Mouse (Mus musculus) intestine, embryonic 14.5 days (tissue): Measurements from ENCODE around the gene Agpat1. TPM values are rescaled to one million over a fixed set of nuclear protein-coding genes. Genes with fewer than 3 reads are reported as not detected.

ENCODE experiments used
- ATAC-seq: fragments of 200-750 bp; cut with Nextera tagmentation; replicated peaks from 2 replicates; pipeline ENCODE4 v1.8.0; 2017; ENCODE audit warnings: low read depth, moderate number of reproducible peaks, moderate TSS enrichment, moderate library complexity; ENCODE audit not compliant: low FRiP score, low TSS enrichment
- DNase-seq: peaks from one replicate; pipeline ENCODE4 v3.0.0-alpha.2; 2018; ENCODE audit warnings: low spot score
- H3K27ac ChIP-seq: fragments of 300-500 bp; sonication (generic); 2 replicates; pipeline ENCODE4 v1.5.1; 2014; ENCODE audit warnings: low read depth, mild to moderate bottlenecking, control low read depth
- H3K27me3 ChIP-seq: fragments of 300-500 bp; sonication (generic); replicated peaks from 2 replicates; pipeline ENCODE4 v1.6.1; 2014; ENCODE audit warnings: low read length, control low read depth; ENCODE audit not compliant: control insufficient read depth, insufficient read depth
- H3K36me3 ChIP-seq: fragments of 300-500 bp; sonication (generic); 2 replicates; pipeline ENCODE4 v1.6.1; 2014; ENCODE audit warnings: low read length, control low read depth; ENCODE audit not compliant: control insufficient read depth, insufficient read depth
- H3K4me1 ChIP-seq: fragments of 300-500 bp; sonication (generic); replicated peaks from 2 replicates; pipeline ENCODE4 v1.6.1; 2014; ENCODE audit warnings: low read length, control low read depth, mixed read lengths; ENCODE audit not compliant: control insufficient read depth, insufficient read depth
- H3K4me2 ChIP-seq: fragments of 300-500 bp; sonication (generic); 2 replicates; pipeline ENCODE4 v1.6.1; 2014; ENCODE audit warnings: low read length
- H3K4me3 ChIP-seq: fragments of 300-500 bp; sonication (generic); 2 replicates; pipeline ENCODE4 v1.5.1; 2014; ENCODE audit warnings: low read depth, low read length, control low read depth, mixed read lengths
- H3K9ac ChIP-seq: fragments of 300-500 bp; sonication (generic); 2 replicates; pipeline ENCODE4 v1.6.1; 2014; ENCODE audit warnings: mild to moderate bottlenecking, low read length
- H3K9me3 ChIP-seq: fragments of 300-500 bp; sonication (generic); 2 replicates; pipeline ENCODE4 v1.6.1; 2016; ENCODE audit warnings: low read length, control low read depth; ENCODE audit not compliant: control insufficient read depth
- WGBS: fragments of 180-500 bp; shearing (Covaris S2); extraction: QIAGEN DNeasy Blood & Tissue Kit; methylation state at CpG from one replicate; pipeline ENCODE4 v1.1.7; 2014; 5-methylcytosine and 5-hydroxymethylcytosine counted together
- polyA plus RNA-seq: library from polyadenylated mRNA; unstranded; fragments of >200 nt; fragmentation: Nextera tagmentation; extraction: Ambion mirVana; gene quantifications from 2 replicates; pipeline ENCODE4 v1.2.1, GENCODE M21; 2014

The Agpat1 gene
- polyA plus RNA-seq, 1 experiment from 2014 or later, result 62.3 TPM

DNA sequence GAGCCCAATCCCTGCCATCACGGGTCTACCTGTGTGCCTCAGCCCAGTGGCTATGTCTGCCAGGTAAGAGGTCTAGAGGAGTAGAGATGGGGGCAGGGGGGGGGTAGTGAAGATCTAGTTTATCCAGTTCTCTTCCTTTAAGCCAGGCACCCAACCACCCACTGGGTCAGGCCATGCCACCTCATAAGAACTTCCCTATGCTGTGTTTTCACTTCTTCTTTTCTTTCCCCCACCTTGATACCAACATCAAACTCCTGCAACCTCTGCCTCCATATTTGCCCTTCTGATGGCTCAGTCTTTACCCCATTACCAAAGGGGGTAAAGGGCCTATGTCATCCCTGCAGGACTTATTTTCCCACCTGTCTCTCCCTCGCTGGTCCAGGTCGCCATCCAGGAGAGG, 26.0 kb upstream of the Agpat1 start:
- Histone ChIP-seq H3K9me3 (no peaks in the 10 kb centered on the region), H3K27me3 (no peaks in the 10 kb centered on the region), H3K9ac (no peak overlapping the region), H3K4me2 (no peak overlapping the region), H3K4me3 (no peak overlapping the region), H3K27ac (no peak overlapping the region), H3K36me3 (no peaks in the 10 kb centered on the region), H3K4me1 (no peaks in the 10 kb centered on the region)
- no peak for ATAC-seq
- DNase-seq, result no peak
- 88% methylated on average over 3 of the region's 3 CpGs for WGBS

DNA sequence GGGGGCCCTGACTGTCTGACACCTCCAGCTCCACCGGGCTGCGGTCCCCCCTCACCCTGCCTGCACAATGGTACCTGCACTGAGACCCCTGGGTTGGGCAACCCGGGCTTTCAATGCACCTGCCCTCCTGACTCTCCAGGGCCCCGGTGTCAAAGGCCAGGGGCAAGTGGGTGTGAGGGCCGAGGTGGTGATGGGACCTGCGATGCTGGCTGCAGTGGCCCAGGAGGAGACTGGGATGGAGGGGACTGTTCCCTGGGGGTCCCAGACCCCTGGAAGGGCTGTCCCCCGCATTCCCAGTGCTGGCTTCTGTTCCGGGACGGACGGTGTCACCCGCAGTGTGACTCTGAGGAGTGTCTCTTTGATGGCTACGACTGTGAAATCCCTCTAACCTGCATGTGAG, 21.5 kb upstream of the Agpat1 start:
- peaks cover 9% of the 10 kb centered on the region for H3K4me1 ChIP-seq
- H3K9ac ChIP-seq, result no peak overlapping the region
- DNase-seq (no peak), ATAC-seq (no peak)
- H3K4me2 ChIP-seq, result no peak overlapping the region
- no peak overlapping the region for H3K27ac ChIP-seq
- H3K36me3 ChIP-seq, result no peaks in the 10 kb centered on the region
- H3K9me3 ChIP-seq, result no peaks in the 10 kb centered on the region
- WGBS, result 82% methylated on average over 12 of the region's 12 CpGs
- H3K27me3 ChIP-seq, result no peaks in the 10 kb centered on the region
- no peak overlapping the region for H3K4me3 ChIP-seq

DNA sequence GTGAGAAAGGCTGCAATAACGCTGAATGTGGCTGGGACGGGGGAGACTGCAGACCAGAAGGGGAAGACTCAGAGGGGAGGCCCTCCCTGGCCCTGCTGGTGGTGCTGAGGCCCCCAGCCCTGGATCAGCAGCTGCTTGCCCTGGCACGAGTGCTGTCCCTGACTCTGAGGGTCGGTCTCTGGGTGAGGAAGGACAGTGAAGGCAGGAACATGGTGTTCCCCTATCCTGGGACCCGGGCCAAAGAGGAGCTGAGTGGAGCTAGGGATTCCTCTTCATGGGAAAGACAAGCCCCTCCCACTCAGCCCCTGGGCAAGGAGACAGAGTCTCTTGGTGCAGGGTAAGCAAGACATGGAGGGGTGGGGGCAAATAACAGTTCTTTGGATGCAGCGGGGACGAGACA, 20.7 kb upstream of the Agpat1 start:
- Histone ChIP-seq H3K4me3 (no peak overlapping the region), H3K4me2 (no peak overlapping the region), H3K9me3 (no peaks in the 10 kb centered on the region), H3K4me1 (peaks cover 15% of the 10 kb centered on the region), H3K36me3 (no peaks in the 10 kb centered on the region), H3K27ac (no peak overlapping the region), H3K27me3 (no peaks in the 10 kb centered on the region), H3K9ac (no peak overlapping the region)
- WGBS, result 61% methylated on average over 7 of the region's 7 CpGs
- ATAC-seq (no peak), DNase-seq (no peak)

DNA sequence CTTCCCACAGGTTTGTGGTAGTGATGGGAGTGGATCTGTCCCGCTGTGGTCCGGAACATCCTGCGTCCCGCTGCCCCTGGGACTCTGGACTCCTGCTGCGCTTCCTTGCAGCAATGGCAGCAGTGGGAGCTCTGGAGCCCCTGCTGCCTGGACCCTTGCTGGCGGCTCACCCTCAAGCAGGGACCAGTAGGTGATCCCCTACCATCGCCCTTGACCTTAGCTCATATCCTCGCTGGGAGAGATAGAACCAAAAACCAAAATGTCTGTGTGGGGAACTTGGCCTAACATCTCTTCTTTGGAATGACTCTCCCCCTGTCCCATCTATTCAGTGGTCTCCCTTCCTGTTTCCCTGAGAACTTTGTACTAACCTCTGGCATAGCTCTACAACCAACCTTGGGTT, 20.2 kb upstream of the Agpat1 start:
- H3K27me3 ChIP-seq, result no peaks in the 10 kb centered on the region
- no peaks in the 10 kb centered on the region for H3K9me3 ChIP-seq
- H3K27ac ChIP-seq, result no peak overlapping the region
- 87% methylated on average over 8 of the region's 8 CpGs for WGBS
- no peaks in the 10 kb centered on the region for H3K36me3 ChIP-seq
- H3K9ac ChIP-seq, result no peak overlapping the region
- H3K4me3 ChIP-seq, result no peak overlapping the region
- peaks cover 19% of the 10 kb centered on the region for H3K4me1 ChIP-seq
- DNase-seq (no peak), ATAC-seq (no peak)
- H3K4me2 ChIP-seq, result no peak overlapping the region

DNA sequence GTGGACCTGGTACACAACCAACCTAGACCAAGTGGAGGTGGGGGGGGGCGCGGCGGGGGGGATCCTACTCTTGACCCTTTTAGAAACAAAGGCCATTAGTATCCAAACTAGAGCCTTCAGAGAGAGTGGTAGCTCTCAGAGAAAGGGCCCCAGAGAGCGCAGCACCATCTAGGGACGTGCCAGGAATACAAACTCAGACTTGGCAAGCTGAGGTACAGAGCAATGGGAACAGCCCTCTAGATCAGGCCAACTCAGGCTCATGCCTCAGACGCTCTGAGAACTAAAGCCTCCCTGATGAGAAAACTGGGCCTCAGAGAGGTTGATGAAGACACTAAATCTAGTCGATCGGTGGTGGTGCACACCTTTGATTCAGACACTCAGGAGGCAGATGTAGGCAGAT, 18.9 kb upstream of the Agpat1 start:
- WGBS, result 89% methylated on average over 8 of the region's 8 CpGs
- no peak overlapping the region for H3K4me3 ChIP-seq
- no peak for ATAC-seq
- H3K36me3 ChIP-seq, result no peaks in the 10 kb centered on the region
- H3K4me2 ChIP-seq, result no peak overlapping the region
- no peaks in the 10 kb centered on the region for H3K9me3 ChIP-seq
- DNase-seq, result no peak
- no peak overlapping the region for H3K27ac ChIP-seq
- H3K27me3 ChIP-seq, result no peaks in the 10 kb centered on the region
- H3K9ac ChIP-seq, result no peak overlapping the region
- peaks cover 32% of the 10 kb centered on the region for H3K4me1 ChIP-seq

DNA sequence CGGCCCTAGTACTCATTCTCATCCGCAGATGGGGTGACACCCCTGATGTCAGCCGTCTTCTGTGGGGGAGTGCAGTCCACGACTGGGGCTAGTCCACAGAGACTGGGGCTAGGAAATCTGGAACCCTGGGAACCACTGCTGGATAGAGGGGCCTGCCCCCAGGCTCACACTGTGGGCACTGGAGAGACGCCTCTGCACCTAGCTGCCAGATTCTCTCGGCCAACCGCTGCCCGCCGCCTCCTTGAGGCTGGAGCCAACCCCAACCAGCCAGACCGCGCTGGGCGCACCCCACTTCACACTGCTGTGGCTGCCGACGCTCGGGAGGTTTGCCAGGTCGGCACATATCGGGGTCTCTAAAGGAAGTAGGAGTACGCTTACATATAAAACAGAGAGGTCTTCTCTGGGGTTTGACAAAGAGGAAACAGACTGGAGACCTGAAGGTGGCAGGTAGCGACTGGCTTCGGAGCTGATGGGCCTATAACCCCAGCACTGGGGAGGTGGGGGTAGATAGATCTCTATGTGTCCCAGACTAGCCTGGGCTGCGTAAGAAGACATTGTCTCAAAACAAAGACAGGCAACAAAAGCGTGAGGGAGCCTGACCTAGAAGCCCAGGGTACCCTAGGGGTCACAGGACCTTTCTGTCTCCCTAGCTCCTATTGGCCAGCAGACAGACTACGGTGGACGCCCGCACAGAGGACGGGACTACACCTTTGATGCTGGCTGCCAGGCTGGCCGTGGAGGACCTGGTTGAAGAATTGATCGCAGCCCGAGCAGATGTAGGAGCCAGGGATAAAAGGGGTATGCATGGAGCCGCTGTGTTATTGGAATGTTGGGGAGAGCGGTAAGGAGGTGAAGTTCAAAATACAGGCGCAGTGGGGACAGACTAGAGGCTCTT, 17.9 kb upstream of the Agpat1 start:
- no peaks in the 10 kb centered on the region for H3K36me3 ChIP-seq
- H3K4me3 ChIP-seq, result peak overlapping the region; percentile 74
- no peak for DNase-seq
- H3K27me3 ChIP-seq, result no peaks in the 10 kb centered on the region
- H3K4me2 ChIP-seq, result peak overlapping the region; percentile 78
- H3K9ac ChIP-seq, result peak overlapping the region; percentile 88
- peaks cover 42% of the 10 kb centered on the region for H3K4me1 ChIP-seq
- ATAC-seq, result peak; percentile 1; the same call in 1 of the 2 replicates
- H3K9me3 ChIP-seq, result no peaks in the 10 kb centered on the region
- 27% methylated on average over 32 of the region's 32 CpGs for WGBS
- peak overlapping the region; percentile 96 for H3K27ac ChIP-seq

DNA sequence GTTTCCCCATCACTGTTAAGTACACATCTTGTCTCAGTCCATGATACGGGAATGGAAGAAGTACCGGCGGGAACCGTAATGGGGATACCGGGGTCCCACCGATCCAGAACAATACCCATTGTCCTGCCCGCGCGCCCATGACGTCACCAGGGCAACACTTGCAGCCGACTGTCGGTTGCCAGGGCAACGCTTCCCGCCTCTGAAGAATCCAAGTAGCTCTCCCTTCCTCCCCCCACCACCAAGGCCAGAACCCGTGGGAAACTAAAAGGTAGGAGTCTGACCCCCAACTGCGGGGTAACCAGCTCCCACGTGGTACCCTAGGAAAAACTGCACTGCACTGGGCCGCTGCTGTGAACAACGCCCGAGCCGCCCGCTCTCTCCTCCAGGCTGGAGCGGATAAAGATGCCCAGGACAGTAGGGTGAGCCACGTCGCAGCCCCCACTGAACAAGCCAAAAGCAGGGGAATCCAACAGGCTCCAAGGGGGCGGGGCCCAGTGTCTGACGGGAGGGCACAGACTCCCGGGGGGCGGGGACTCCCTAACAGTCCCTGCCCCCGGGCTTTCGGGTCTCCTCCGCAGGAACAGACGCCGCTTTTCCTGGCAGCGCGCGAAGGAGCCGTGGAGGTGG, 17.2 kb upstream of the Agpat1 start:
- H3K27me3 ChIP-seq, result no peaks in the 10 kb centered on the region
- WGBS, result under 1% methylated on average over 38 of the region's 38 CpGs
- peaks cover 47% of the 10 kb centered on the region for H3K4me1 ChIP-seq

DNA sequence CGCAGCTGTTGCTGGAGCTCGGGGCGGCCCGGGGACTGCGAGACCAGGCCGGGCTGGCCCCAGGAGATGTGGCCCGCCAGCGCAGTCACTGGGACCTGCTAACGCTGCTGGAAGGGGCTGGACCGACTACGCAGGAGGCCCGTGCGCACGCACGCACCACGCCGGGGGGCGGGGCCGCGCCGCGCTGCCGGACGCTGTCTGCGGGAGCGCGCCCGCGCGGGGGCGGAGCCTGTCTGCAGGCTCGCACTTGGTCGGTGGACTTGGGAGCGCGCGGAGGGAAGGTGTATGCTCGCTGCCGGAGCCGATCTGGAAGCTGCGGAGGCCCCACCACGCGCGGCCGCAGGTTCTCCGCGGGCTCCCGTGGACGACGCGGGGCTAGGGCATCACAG, 16.6 kb upstream of the Agpat1 start:
- peak; percentile 99 for DNase-seq
- ATAC-seq, result peak; percentile 82
- Histone ChIP-seq H3K27ac (peak overlapping the region; percentile 96), H3K4me2 (peak overlapping the region; percentile 78), H3K36me3 (no peaks in the 10 kb centered on the region), H3K27me3 (no peaks in the 10 kb centered on the region), H3K4me1 (peaks cover 47% of the 10 kb centered on the region), H3K9ac (peak overlapping the region; percentile 88), H3K4me3 (peak overlapping the region; percentile 74), H3K9me3 (no peaks in the 10 kb centered on the region)
- under 1% methylated on average over 49 of the region's 50 CpGs for WGBS

More for the DNA sequence above, 17.2 kb upstream of the Agpat1 start:
- Histone ChIP-seq H3K27ac (peak overlapping the region; percentile 96), H3K36me3 (no peaks in the 10 kb centered on the region), H3K4me3 (peak overlapping the region; percentile 74), H3K9me3 (no peaks in the 10 kb centered on the region), H3K9ac (peak overlapping the region; percentile 88), H3K4me2 (peak overlapping the region; percentile 78)
- DNase-seq, result peak; percentile 90
- ATAC-seq, result peak; percentile 81
